Mouse (Mus musculus) heart, adult 11 months (tissue): Measurements from ENCODE around the gene Slc6a6.

Source experiments
- DNase-seq: peaks from one replicate; pipeline ENCODE4 v3.0.0; 2022

The Slc6a6 gene

DNA sequence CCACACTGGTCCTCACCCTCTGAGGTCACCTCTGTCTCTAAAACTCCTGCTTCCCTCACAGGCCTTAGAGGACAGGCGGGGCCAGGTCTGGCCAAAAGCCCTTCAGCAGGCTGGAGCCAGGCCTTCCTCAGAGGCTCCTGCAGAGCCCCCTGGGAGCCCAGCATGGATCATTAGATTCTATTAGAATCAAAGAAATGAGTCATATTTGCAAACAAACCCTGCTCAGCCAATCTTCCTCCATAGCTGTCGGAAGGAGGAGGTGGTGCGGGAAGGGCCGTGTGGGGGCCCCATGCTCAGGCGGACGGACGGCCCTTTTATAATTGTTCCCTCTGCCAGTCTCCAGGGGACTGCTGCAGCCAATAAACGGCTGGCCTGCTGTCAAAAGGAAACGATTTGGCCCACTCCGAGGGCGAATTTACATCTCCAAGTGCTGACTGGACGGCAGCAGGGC lies 45.8 kb downstream of the Slc6a6 start:
- DNase-seq = peak; percentile 100

DNA sequence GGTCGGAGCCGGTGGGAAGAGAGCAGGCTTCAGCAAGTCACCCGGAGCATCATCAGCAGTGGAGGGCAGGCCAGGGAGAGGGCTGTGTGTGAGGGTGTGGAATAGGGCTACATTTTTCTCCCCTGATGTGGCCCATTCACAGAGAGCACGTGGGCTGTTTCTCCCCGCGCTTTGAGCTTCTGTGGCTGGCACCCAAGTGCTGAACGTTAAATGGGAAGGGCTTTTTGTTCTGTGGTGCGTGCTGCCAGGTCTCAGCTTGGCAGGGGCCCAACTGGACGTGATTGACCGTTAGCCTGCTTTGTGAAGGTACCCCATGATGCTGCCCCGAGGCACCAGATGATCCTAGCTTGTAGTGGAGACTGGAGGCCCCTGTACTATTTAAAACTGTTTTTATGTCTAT lies 48.3 kb downstream of the Slc6a6 start:
- DNase-seq = peak; percentile 93

DNA sequence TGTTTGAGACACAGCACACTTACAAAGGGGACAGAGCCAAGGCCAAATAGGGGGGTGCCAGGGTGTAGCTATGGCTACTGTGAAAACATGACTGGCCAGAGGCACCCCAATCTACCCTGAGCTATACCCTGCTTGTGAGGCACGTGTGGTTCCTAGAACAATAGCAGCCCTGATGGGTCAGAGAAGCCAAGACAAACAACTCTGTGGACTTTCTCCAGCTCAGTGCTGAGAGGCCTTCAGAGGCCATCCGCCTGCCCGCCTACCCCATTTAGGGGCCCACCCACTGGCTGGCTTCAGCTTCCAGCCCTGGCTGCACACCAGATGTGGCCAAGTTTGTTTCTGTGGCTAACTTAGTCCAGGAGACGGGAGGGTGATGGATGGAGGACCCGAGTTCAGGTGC lies 52.6 kb downstream of the Slc6a6 start:
- DNase-seq = peak; percentile 99

DNA sequence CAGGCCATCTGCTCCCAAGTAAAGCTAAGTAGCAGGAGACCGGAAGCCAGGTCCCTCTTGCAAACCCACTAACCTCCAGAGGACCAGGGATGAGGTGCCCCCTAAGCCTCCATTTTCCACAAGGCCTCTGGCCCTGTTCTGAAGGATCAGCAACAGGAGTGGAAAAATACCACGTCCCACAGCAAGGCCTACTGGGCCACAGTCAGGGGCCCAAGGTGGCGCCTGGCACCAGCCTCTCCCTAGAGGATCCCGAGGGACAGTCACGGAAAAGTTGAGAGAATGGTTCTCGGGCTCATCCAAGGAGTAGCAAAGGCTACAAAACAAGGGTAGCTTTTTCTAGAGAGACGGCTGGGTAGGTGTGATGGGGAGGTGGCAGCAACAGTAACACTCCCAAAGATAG lies 53.6 kb downstream of the Slc6a6 start:
- peak; percentile 94 for DNase-seq

DNA sequence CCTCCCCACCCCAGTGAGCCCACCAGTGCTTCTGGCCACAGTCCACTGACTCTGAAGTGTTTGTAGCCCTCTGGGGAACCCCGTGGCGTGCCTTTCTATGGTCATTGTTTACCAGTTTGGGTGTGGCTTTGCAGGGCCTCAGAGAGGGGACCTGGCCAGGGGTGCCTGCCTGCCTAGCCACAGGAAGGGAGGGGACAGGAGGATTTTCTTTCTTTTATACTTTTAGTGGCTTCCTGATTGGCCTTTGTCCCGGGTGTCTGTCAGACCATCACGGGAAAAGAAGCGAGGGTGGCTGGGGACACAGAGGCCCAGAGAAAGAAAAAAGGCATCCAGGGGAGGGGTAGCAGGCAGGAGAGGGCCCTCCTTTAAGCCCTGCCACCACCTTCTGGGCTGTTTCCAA lies 54.2 kb downstream of the Slc6a6 start:
- DNase-seq = peak; percentile 99

DNA sequence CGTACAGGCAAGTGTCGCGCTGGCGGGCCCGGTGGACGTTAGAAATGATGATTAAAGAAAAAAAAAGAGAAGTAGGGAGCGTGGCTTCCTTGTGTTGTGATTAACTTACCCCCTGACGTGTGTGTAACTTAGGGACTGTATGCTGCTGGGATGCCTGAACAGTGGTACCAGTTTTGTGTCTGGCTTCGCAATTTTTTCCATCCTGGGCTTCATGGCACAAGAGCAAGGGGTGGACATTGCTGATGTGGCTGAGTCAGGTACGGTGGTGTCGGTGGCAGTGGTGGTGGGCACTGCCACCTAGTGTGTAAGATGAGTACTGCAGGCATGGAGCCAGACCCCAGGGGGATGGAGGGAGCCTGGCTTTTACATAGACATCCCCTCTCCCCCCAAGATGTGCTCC lies 57.2 kb downstream of the Slc6a6 start:
- peak; percentile 97 for DNase-seq

DNA sequence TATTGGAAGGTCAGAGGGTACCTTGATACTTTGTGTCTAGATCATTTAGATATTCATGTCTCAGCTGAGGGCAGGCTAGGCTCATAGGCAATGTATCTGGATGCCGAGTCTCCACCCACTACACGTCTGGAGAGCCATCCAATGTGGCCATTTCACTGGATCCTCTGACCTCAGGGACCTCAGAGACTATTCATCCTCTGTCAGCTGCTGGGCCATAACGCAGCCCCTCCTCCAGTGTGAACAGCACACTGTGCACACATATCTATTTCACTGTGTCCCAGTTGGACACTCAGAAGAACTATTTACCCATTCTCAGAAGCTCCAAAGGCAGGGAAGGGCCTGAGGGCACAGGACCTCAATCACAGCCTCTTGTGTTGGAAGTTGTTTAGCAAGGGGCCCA lies 58.6 kb downstream of the Slc6a6 start:
- no peak for DNase-seq

DNA sequence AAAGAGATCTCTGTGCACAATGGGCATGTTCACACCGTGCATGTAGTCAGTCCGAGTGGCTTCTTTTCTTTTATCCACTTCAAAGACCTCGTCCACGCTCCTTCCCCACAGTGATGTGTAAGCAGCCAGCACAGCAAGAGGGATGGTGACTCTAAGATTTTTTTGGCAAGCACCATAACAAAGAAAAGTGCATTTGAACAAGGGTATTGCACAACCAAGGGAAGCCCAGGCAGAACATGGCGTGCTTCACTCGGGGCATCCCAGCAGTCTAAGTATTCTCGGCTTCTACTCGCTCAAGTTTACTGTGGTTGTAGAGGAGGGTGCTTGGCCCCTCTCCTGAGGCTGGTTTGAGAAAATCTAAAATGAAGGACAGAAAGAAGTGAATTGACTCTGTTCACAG lies 59.1 kb downstream of the Slc6a6 start:
- DNase-seq = no peak

DNA sequence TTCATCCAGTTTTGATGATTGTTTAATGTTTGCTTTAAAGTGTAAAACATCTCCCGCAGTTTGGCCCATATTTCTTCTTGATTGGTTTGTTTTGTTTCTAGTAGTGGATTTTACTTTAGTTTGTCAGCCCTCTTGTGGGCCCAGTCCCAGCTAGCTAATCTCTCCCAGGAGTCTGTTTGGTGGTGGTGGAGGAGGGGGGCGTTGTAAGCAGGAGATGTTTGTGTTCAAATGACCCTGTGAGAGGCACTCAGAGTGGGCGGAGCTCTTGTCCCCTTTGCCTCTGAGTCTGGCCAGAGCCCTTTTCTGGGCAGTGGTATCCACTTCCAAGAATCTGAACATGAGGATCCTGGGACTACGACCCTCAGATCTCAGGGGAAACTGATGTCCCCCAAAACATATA lies 60.0 kb downstream of the Slc6a6 start:
- no peak for DNase-seq

DNA sequence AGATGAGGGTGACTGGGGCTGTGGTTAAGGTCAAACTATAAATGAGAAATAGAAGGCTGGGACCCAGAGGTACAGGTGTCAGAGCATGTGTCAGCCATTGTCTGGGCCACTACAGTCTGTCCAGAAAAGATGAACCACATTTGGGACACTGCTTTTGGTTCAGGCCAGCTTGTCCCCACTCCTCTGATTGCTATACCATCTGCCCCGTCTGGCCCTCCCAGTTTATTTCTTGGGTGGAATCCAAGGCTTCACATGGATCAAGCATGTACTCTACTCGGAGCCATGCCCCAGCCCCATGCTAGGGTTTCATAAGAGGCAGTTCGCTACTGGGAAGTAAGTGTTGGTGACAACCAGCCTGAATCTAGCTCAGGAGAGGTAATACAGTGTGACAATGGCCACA lies 61.4 kb downstream of the Slc6a6 start:
- DNase-seq = peak; percentile 77

DNA sequence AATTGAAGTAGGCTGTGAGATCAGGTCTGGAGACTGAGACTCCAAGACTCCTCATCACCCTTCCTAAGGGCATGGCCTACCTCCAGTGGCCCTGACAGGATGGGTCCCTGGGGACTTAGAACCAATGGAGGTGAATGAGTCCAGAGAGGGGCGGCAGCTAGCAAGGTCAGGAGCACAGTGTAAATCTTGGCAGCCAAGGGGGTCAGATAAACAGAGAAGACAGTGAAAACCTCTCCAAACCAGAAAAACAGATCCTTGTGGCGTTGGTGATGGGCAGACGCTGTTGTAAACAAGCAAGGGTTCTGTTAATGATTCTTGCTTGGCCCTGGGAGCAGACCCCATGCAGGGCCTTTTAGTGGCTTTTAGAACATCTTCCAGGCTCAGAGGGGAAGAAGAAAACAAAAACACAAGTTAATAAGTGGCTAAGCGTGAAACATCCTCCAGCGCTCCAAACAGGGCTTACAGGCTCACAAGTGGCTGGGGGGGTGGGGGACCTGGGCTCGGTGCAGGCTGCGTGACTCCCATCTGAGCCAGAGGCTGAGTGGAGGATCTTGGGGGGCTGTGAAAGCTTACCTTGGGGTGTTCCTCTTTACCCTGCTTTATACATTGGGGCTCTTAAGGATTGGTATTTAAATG lies 62.2 kb downstream of the Slc6a6 start:
- DNase-seq = peak; percentile 83

DNA sequence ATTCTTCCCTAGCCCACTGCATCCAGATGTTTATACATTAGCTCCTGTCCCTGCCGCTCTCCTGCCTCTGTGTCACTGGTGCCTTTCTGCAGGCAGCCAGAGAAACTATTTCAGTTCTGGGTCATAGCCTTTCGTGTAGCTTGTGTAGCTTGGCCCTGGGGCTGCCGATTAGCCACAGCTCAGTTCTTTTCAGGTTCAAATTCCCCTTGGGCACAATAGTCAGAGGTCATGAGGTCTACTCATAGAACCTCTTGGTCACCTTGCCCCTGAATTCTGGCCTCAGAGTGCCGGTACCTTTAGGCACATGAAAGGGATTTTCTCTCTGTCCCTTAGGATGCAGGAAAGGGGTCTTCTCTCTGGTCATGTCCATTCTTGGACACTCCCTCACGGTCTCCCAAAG lies 62.9 kb downstream of the Slc6a6 start:
- DNase-seq = peak; percentile 69

DNA sequence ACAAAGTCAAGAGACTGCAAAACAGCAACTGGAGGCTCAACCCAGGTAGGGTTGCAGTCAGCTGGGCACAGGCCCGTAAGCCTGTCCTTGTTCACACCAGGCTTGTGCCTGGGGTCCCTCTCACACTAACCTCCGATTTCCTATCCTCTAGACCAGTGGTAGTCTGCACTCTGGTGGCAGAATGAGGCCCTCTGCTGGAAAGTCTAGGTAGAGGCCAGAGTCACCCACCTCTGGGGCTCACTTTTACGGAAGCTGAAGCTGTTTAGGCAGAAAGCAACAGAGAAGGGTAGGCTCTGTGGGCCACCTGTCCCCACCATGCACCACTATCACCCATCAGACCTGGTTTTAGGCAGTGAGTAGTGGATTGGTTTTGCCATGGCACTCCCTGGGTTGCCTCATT lies 67.1 kb downstream of the Slc6a6 start:
- peak; percentile 92 for DNase-seq

DNA sequence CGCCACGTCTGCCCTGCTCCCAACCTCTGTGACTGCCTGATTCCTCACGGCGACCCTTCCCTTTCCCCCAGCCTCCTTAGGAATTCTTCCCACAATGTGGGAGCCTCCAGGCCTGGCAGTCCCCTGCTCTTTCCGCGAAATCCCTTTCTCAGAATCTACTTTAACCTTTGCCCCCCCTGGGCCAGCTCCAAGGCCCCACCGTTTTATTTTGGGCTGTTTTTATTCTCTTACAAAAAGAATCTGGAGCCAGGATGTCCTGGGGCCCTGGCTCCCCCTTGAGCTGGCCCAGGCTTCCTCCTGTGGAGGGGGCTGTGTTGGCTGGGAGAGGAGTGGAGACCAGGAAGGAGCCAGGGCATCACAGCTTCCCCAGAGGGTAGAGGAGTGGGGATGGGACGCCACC lies 69.0 kb downstream of the Slc6a6 start:
- peak; percentile 94 for DNase-seq

DNA sequence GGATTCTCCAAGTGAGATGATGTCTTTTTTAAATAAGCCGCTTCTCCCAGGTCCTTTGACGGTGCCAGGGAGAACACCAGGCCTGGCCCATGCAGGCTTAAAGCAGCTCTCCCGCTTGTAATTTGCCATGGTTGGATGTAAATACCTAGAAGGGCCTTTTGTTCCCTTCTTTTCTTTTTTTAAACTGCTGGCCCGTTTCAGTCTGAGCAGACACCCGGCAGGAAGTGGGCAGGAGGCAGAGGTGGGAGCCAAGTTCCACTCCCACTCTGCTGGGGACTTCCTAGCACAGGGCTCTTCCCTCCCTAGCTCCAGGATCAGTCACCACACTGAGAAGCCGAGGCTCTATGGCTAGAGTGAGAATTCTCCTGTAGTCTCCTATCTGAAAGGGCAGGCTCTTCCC lies 70.2 kb downstream of the Slc6a6 start:
- peak; percentile 93 for DNase-seq

DNA sequence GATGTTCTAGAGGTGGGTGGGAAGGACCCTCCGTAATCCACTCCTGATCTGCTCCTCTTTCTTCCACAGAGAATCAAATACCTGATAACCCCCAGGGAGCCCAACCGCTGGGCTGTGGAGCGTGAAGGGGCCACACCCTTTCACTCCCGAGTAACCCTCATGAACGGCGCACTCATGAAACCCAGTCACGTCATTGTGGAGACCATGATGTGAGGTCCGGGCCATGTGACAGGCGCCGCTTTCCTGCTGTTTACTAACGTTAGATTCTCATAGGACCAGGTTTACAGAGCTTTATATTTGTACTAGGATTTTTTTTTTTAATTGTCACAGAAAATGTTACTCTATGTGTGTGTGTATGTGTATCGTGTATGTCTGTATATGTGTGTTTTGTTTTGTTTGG lies 71.0 kb downstream of the Slc6a6 start:
- no peak for DNase-seq

DNA sequence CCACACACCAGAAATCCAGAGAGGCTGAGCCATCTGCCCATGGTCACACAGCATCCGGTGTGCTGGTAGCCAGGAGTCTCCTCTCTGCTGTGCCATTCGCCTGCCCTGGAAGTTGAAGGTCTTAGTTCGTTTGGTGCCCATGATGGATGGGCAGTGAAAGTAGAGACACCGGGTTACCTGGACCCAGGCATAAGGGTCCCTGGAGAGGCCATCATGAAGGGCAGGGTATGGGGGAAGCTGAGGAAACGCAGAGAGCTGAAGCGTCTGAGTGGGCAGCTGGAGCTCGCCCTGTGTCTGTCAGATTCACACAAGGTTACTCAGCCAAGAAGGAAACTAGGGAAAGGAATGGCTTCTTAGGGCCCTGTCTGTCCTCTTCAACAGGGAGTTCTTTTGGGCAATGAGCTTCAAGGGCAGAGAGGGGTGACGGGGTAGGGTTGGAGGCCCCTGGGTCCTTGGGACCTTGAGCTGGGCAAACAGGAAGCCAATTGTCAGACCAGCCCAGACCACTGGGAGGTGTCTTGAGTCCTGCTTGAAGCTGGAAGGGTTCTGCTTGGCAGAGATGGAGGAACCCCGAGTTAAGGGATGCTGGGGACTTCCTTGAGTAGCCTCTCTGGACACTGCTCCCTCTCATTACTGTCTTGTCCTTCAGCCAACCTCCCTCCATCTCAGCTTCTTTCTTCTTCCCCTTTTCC lies 78.3 kb downstream of the Slc6a6 start:
- DNase-seq = peak; percentile 87

DNA sequence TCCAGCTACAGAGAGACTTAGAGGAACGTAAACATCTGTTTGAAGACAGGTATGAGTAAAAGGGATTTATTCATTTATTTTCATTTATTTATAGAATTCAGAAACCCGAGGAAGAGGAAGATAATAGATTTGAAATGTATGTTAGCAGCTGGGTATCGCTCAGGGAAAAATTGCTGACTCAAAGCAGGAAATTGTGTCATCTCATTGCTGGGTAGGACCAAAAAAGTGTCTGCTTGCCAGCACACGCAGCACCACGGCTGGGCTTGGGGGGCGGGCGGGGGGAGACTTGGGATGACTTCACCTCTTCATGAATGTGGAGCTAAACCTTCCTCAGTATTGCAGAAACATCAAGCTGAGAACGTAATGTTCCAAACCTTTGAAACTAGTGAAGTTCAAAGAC lies 83.7 kb downstream of the Slc6a6 start:
- peak; percentile 40 for DNase-seq

DNA sequence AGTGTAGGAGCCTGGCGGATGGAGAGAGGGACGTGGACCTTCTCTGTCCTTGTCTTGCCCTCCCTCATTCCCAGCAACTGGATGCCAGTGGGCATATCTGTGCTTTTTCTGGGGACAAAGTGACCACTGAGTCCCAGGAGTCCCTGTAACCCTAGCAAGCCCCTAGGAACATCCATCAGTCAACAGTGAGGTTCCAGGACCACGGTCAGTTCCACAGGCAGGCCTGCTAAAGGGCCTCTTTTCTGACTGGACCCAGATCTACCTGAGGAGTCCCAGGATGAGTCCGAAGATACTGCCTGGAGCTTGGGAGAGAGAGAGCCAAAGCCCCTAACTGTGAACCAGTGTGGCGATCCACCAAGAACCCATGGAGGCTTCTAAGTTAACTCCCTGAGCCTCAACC lies 90.1 kb downstream of the Slc6a6 start:
- no peak for DNase-seq

DNA sequence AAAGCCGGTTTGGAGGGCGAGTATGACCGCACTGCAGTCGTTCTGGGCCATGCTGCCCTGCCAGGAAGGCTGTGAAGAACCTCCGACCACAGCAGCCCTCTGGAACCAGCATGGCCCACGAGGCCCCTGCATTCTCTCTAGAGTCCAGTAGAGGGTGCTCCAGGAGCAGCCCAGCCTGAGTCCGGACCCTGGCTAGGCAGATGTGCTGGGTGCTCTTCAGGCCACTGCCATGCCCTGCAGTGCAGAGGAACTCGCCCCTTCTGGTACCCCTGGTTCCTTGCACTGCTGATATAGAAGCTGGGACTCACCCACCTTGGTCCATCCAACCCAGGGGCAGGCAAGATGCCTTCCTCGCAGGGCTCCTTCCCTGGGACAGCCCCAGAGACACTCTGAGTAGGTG lies 92.7 kb downstream of the Slc6a6 start:
- peak; percentile 94 for DNase-seq

DNA sequence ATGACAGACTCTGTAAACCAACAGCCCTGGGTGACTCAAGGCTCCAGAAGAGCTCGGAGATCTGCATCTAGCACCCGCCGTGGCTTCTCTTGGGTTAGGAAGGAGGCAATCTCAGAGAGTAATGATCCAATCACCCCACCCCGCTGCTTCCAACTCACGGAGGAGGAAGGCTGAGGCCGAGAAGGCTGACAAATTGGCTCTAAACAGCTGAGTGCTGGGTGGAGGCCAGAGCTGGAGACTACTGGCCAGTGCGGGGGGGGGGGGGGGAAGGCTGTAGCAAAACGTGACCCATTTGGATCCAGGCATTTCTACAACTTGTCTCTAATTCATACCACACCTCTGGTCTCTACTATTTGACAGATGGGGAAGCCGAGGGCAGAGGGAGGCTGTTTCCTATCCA lies 95.4 kb downstream of the Slc6a6 start:
- DNase-seq = no peak

DNA sequence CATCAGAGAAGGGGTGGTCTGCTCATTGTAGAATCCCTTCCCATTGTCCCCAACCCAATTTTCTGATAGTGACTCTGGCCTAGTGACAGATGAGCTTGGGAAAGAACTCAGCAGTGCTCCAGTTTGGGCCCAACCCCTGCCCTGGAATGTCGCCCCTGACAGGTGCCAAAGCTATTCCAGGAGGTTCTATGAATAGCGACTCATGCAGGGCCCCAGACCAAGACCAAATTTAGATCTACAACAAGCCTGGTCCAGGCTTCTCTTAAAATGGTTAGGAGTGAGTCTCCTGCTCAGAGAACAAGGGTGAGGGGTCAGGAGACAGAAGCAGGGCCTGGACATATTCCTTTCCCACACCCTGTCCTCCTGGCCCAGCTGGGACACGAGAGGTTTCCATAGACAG lies 101.2 kb downstream of the Slc6a6 start:
- peak; percentile 98 for DNase-seq

DNA sequence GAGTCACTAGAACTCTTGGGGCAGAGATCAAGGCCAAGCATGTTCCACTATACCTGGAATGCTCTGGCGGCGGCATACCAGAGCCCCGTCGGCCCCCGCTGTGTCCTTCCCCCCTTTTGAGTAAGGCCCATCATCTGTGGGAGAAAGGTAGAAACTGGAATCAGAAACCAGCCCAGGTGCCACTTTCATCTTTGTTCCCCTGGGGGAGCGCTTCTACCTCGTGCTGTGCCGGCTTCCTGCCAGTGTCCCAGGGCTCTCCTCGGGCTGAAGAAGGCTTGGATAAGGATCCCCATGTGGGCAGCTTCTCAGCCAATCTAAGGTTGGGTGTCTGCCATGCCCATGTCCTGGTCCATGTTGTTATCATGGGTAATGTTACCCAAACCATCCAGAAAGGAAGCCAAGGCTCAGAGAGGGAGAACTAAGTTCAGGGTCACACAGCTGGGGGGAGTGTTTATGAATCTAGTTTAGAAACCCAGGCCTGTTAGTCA lies 104.5 kb downstream of the Slc6a6 start:
- peak; percentile 95 for DNase-seq

DNA sequence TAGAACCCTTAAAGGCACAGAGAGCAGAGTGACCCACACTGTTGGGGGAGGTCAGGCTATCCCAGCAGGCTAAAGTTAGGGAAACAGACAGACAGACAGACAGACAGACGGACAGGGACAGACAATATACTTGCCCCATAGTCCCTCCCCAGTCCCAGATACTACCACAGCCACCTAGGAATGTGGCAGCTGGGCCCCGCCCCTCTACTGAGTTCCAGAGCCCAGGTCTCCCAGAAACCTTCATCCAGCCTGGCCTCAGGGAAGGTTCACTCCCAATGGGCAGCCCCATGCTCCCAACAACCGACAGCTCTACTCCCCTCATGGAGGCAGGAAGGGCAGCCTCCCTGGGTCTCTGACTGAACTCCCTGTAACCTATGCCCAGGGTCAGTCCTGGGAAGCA lies 111.8 kb downstream of the Slc6a6 start:
- DNase-seq = no peak

DNA sequence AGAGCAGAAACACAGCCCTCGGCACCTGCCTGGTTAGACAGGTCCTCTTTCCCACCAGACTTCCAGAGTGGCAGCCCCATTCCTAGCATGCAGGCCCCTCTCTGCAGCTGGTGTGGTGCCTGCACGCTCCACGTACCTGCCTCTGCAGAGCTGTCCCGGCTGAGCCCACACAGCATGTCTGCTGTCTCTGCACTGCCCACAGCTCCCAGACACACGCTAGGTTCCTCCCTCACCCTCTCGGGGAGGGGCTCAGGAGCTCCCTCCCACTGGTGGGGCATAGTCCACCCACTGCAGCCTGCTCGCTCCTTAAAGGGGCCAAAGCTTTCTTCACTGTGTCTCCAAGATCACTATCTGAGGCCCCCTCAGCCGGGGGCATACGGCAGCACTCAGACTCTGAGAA lies 112.2 kb downstream of the Slc6a6 start:
- DNase-seq = no peak
